Mouse (Mus musculus): ENCODE results near the gene Olfr251. TPM values are rescaled to one million over a fixed set of nuclear protein-coding genes. Genes with fewer than 3 reads are reported as not detected.

Olfr251 gene
- polyA plus RNA-seq, 1 experiment from 2014 or later, result not detected

Other genes with a start within 250 kb of the Olfr251 start
- gene Olfr890, start 234.6 kb upstream of the Olfr251 start, polyA plus RNA-seq (2015; fragmentation: Nextera tagmentation; extraction: Ambion mirVana), result not detected in 2 replicates
- gene Olfr891, start 196.3 kb upstream of the Olfr251 start, polyA plus RNA-seq (2015; fragmentation: Nextera tagmentation; extraction: Ambion mirVana), result not detected in 2 replicates
- 0.14 TPM in 1 of 2 replicates, not detected in the other for gene Olfr893, start 168.7 kb upstream of the Olfr251 start, polyA plus RNA-seq (2015; fragmentation: Nextera tagmentation; extraction: Ambion mirVana)
- gene Olfr894, start 159.0 kb upstream of the Olfr251 start, polyA plus RNA-seq (2015; fragmentation: Nextera tagmentation; extraction: Ambion mirVana), result not detected in 2 replicates
- gene Olfr143, start 124.3 kb upstream of the Olfr251 start, polyA plus RNA-seq (2015; fragmentation: Nextera tagmentation; extraction: Ambion mirVana), result not detected in 2 replicates
- gene Olfr895, start 109.2 kb upstream of the Olfr251 start, polyA plus RNA-seq (2015; fragmentation: Nextera tagmentation; extraction: Ambion mirVana), result not detected in 2 replicates
- not detected in 2 replicates for gene Olfr896-ps1, start 86.0 kb upstream of the Olfr251 start, polyA plus RNA-seq (2015; fragmentation: Nextera tagmentation; extraction: Ambion mirVana)
- gene Olfr25, start 48.0 kb upstream of the Olfr251 start, polyA plus RNA-seq (2015; fragmentation: Nextera tagmentation; extraction: Ambion mirVana), result not detected in 2 replicates
- not detected in 2 replicates for gene Olfr898, start 28.7 kb upstream of the Olfr251 start, polyA plus RNA-seq (2015; fragmentation: Nextera tagmentation; extraction: Ambion mirVana)
- not detected in 2 replicates for gene Olfr250, start 10.2 kb upstream of the Olfr251 start, polyA plus RNA-seq (2015; fragmentation: Nextera tagmentation; extraction: Ambion mirVana)
- gene Olfr147, start 24.6 kb downstream of the Olfr251 start, polyA plus RNA-seq (2015; fragmentation: Nextera tagmentation; extraction: Ambion mirVana), result not detected in 2 replicates
- gene Olfr901, start 52.4 kb downstream of the Olfr251 start, polyA plus RNA-seq (2015; fragmentation: Nextera tagmentation; extraction: Ambion mirVana), result not detected in 2 replicates
- not detected in 2 replicates for gene Olfr902, start 70.6 kb downstream of the Olfr251 start, polyA plus RNA-seq (2015; fragmentation: Nextera tagmentation; extraction: Ambion mirVana)
- not detected in 2 replicates for gene Olfr904, start 86.1 kb downstream of the Olfr251 start, polyA plus RNA-seq (2015; fragmentation: Nextera tagmentation; extraction: Ambion mirVana)
- not detected in 2 replicates for gene Olfr905, start 94.0 kb downstream of the Olfr251 start, polyA plus RNA-seq (2015; fragmentation: Nextera tagmentation; extraction: Ambion mirVana)
- gene Olfr906, start 110.0 kb downstream of the Olfr251 start, polyA plus RNA-seq (2015; fragmentation: Nextera tagmentation; extraction: Ambion mirVana), result not detected in 2 replicates
- not detected in 2 replicates for gene Olfr907, start 118.7 kb downstream of the Olfr251 start, polyA plus RNA-seq (2015; fragmentation: Nextera tagmentation; extraction: Ambion mirVana)
- gene Olfr911-ps1, start 144.5 kb downstream of the Olfr251 start, polyA plus RNA-seq (2015; fragmentation: Nextera tagmentation; extraction: Ambion mirVana), result not detected in 2 replicates
- not detected in 2 replicates for gene Olfr910, start 160.8 kb downstream of the Olfr251 start, polyA plus RNA-seq (2015; fragmentation: Nextera tagmentation; extraction: Ambion mirVana)
- not detected in 2 replicates for gene Olfr912, start 203.1 kb downstream of the Olfr251 start, polyA plus RNA-seq (2015; fragmentation: Nextera tagmentation; extraction: Ambion mirVana)
- gene Olfr913, start 215.7 kb downstream of the Olfr251 start, polyA plus RNA-seq (2015; fragmentation: Nextera tagmentation; extraction: Ambion mirVana), result not detected in 2 replicates
- not detected in 2 replicates for gene Olfr914, start 228.0 kb downstream of the Olfr251 start, polyA plus RNA-seq (2015; fragmentation: Nextera tagmentation; extraction: Ambion mirVana)

All from embryonic facial prominence, embryonic 13.5 days (tissue).